Mouse (Mus musculus) gastrocnemius, postnatal 4 days (tissue): Measurements from ENCODE around the gene Krtcap3. TPM values are rescaled to one million over a fixed set of nuclear protein-coding genes. Genes with fewer than 3 reads are reported as not detected.
A peak's percentile ranks its signal among the peaks of the same experiment; 100 is the strongest.
"Not testable (repeated sequence)": the region's sequence is repeated elsewhere in the genome, so short reads cannot be mapped to it uniquely, and the experiment has no call there.

Experiments
- DNase-seq, 2 experiments: peaks; one replicate each; pipeline ENCODE4 v3.0.0; 2021 to 2022; ENCODE audit warnings: low spot score in 2 of 2, mixed read lengths in 2 of 2
- long read RNA-seq, 2 experiments: library from polyadenylated mRNA; stranded (forward); transcript quantifications; one replicate each; pipeline ENCODE4 v2.0.0; 2021
- total RNA-seq, 2 experiments: library from RNA; stranded (reverse); gene quantifications; 2 replicates each; pipeline ENCODE4 v1.2.3; 2021

The Krtcap3 gene
- 1 to 10 TPM; 2.3 to 4.1 TPM for total RNA-seq
- long read RNA-seq, experiment 1, partial matches to known transcripts, result 0 of 1 reads
- long read RNA-seq, experiment 1, other reads (novel, unspliced or antisense), result 1 of 1 reads
- long read RNA-seq, experiment 2, result 0 reads

- no peak for DNase-seq
Measured at GRCm38 (mm10) chr5:31251541-31252101, at the start of gene Krtcap3. TSS of gene Krtcap3 (plus strand) at chr5:31251691.

GRCm38 (mm10) chr5:31201742-31202590 is 49.5 kb upstream of the Krtcap3 start, which contains the start of gene Zfp513:
TSS of gene Zfp513 (minus strand) at chr5:31202303.
- peak; percentile 82 to 92 for DNase-seq

- no peak for DNase-seq
Measured at GRCm38 (mm10) chr5:31202933-31203332, 48.6 kb upstream of the Krtcap3 start.

GRCm38 (mm10) chr5:31203866-31204265 is 47.6 kb upstream of the Krtcap3 start:
- DNase-seq, result no peak

GRCm38 (mm10) chr5:31204421-31204820 is 47.1 kb upstream of the Krtcap3 start:
- DNase-seq, result no peak

GRCm38 (mm10) chr5:31216554-31216953 is 34.9 kb upstream of the Krtcap3 start:
- not testable (repeated sequence) for DNase-seq

GRCm38 (mm10) chr5:31218294-31218693 is 33.2 kb upstream of the Krtcap3 start:
- no peak for DNase-seq

- no peak for DNase-seq
Measured at GRCm38 (mm10) chr5:31219070-31219469, 32.4 kb upstream of the Krtcap3 start.

GRCm38 (mm10) chr5:31219474-31219873 is 32.0 kb upstream of the Krtcap3 start:
- DNase-seq, result no peak

GRCm38 (mm10) chr5:31219911-31220447 is 31.5 kb upstream of the Krtcap3 start:
- DNase-seq, result peak; percentile 43 to 59

GRCm38 (mm10) chr5:31220448-31221303 is 30.8 kb upstream of the Krtcap3 start, which contains the start of gene Ppm1g:
TSS of gene Ppm1g (minus strand) at chr5:31220687.
- DNase-seq, result peak; percentile 98 to 99

- peak in 1 of 2 experiments; percentile 18 for DNase-seq
Measured at GRCm38 (mm10) chr5:31221304-31221945, 30.1 kb upstream of the Krtcap3 start.

GRCm38 (mm10) chr5:31222696-31223095 is 28.8 kb upstream of the Krtcap3 start:
- peak in 1 of 2 experiments; percentile 12 for DNase-seq

- no peak for DNase-seq
Measured at GRCm38 (mm10) chr5:31226641-31227040, 24.9 kb upstream of the Krtcap3 start.

GRCm38 (mm10) chr5:31240637-31241521 is 10.6 kb upstream of the Krtcap3 start, which contains the start of the genes Nrbp1 and Gm9970:
TSS of gene Nrbp1 (plus strand) at chr5:31240864.
TSS of gene Gm9970 (minus strand) at chr5:31241232.
- peak; percentile 96 to 97 for DNase-seq

GRCm38 (mm10) chr5:31241522-31242034 is 9.9 kb upstream of the Krtcap3 start:
- no peak for DNase-seq

GRCm38 (mm10) chr5:31242191-31242590 is 9.3 kb upstream of the Krtcap3 start:
- no peak for DNase-seq

GRCm38 (mm10) chr5:31250716-31251115 is 775 bp upstream of the Krtcap3 start:
- no peak for DNase-seq

GRCm38 (mm10) chr5:31252151-31252550 is 660 bp downstream of the Krtcap3 start:
- no peak for DNase-seq
